Mouse (Mus musculus) small intestine, adult 2 months (tissue): ENCODE results near the gene Slc24a5.

ENCODE experiments used
- CTCF ChIP-seq: fragments of 200-500 bp; IDR thresholded peaks from 2 replicates; pipeline ENCODE4 v1.5.1; 2012; ENCODE audit warnings: low read depth, mild to moderate bottlenecking, control low read depth, inconsistent platforms, low read length, moderate library complexity, mixed read lengths; ENCODE audit not compliant: insufficient replicate concordance, insufficient read length; ENCODE audit errors: extremely low read depth
- POLR2A ChIP-seq: fragments of 200-500 bp; IDR thresholded peaks from 2 replicates; pipeline ENCODE4 v1.6.1; 2012; ENCODE audit warnings: low read depth, mild to moderate bottlenecking, control low read depth, inconsistent platforms, low read length, moderate library complexity

DNA sequence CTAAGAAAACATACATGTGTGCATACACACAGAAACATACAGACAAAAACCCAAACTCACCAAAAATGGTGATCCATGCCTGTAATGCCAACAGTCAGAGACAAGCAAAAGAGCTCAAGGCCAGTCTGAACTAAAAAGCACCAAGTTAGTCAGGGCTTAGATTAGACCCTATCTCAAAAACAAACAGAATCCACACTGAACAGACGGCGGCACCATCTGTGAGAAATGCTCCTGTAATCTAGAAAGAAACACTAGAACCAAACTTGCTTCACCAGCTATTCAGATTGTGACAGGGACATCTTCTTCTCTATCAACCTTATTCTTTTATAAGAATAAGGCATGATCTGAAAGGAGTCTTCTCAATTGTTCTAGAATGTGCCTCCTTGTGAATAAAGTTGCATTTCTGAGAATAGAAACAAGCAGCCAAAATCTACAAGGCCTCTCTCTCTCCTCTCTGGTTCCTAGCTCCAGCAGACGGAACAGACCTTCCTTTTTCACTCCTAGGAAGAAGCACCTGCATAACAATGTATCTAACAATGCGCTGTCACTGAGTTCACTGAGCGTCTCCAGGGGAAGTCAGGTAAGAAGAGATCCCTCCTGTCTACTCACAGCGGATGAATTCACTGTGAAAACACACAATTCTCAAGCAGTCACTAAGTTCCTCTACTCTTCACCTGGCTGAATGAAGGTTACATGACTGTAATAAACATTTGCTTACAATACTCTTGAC is 51.6 kb downstream of the Slc24a5 start:
- no peak for TF ChIP-seq CTCF
- no peak for TF ChIP-seq POLR2A
